Mouse (Mus musculus) myocyte (in vitro differentiated cells): ENCODE results near the gene Cfap61. TPM values are rescaled to one million over a fixed set of nuclear protein-coding genes. Genes with fewer than 3 reads are reported as not detected.
A peak's percentile ranks its signal among the peaks of the same experiment; 100 is the strongest.

Source experiments
- H3K27me3 ChIP-seq: one replicate; pipeline ENCODE4 v1.6.1; 2011; ENCODE audit not compliant: control insufficient read depth, insufficient read depth, insufficient read length
- H3K36me3 ChIP-seq: one replicate; pipeline ENCODE4 v1.6.1; 2011; ENCODE audit not compliant: control insufficient read depth, insufficient read depth
- H3K4me2 ChIP-seq: one replicate; pipeline ENCODE4 v1.6.1; 2011; ENCODE audit warnings: low read depth, control low read depth
- H3K4me3 ChIP-seq: one replicate; pipeline ENCODE4 v1.5.1; 2011; ENCODE audit warnings: mild to moderate bottlenecking, control low read depth, moderate library complexity
- H3K79me2 ChIP-seq: one replicate; pipeline ENCODE4 v1.6.1; 2011; ENCODE audit not compliant: control insufficient read depth, insufficient read depth
- H3ac ChIP-seq: one replicate; pipeline ENCODE4 v1.6.1; 2011; ENCODE audit not compliant: control insufficient read depth, insufficient read length
- CEBPB ChIP-seq: IDR thresholded peaks from 2 replicates; pipeline ENCODE4 v1.6.1; 2011; ENCODE audit warnings: mild to moderate bottlenecking, moderate library complexity; ENCODE audit not compliant: poor library complexity, insufficient read depth, severe bottlenecking
- E2F4 ChIP-seq: IDR thresholded peaks from one replicate; pipeline ENCODE4 v1.6.1; 2011; ENCODE audit warnings: mild to moderate bottlenecking, control low read depth, moderate library complexity; ENCODE audit not compliant: insufficient read depth
- MAX ChIP-seq: IDR thresholded peaks from one replicate; pipeline ENCODE4 v1.6.1; 2011; ENCODE audit warnings: low read depth, mild to moderate bottlenecking, control low read depth
- MYOD1 ChIP-seq, 3 experiments: IDR thresholded peaks; one replicate each; pipeline ENCODE4 v1.6.1; 2011; ENCODE audit warnings: control low read depth in 2 of 3, low read depth in 2 of 3, mild to moderate bottlenecking in 2 of 3, moderate library complexity in 1 of 3; ENCODE audit not compliant: insufficient read length in 2 of 3, control insufficient read depth in 1 of 3
- MYOG ChIP-seq, 3 experiments: IDR thresholded peaks; one replicate each; pipeline ENCODE4 v1.6.1; 2011; ENCODE audit warnings: control low read depth in 2 of 3, low read depth in 2 of 3, mild to moderate bottlenecking in 2 of 3; ENCODE audit not compliant: insufficient read length in 2 of 3, control insufficient read depth in 1 of 3, insufficient read depth in 1 of 3
- POLR2A ChIP-seq: IDR thresholded peaks from one replicate; pipeline ENCODE4 v1.6.1; 2011; ENCODE audit warnings: low read depth, mild to moderate bottlenecking, control low read depth, moderate library complexity; ENCODE audit not compliant: insufficient read length
- POLR2AphosphoS2 ChIP-seq: IDR thresholded peaks from one replicate; pipeline ENCODE4 v1.6.1; 2011; ENCODE audit warnings: low read depth, control low read depth; ENCODE audit not compliant: insufficient read length
- REST ChIP-seq: IDR thresholded peaks from one replicate; pipeline ENCODE4 v1.6.1; 2011; ENCODE audit warnings: mild to moderate bottlenecking, control low read depth, moderate library complexity; ENCODE audit not compliant: insufficient read depth, insufficient read length
- SRF ChIP-seq: IDR thresholded peaks from one replicate; pipeline ENCODE4 v1.6.1; 2011; ENCODE audit warnings: low read depth; ENCODE audit not compliant: control insufficient read depth, insufficient read length
- TCF12 ChIP-seq: IDR thresholded peaks from one replicate; pipeline ENCODE4 v1.6.1; 2011; ENCODE audit warnings: mild to moderate bottlenecking, control low read depth; ENCODE audit not compliant: poor library complexity, insufficient read depth, severe bottlenecking
- TCF3 ChIP-seq: IDR thresholded peaks from one replicate; pipeline ENCODE4 v1.6.1; 2011; ENCODE audit warnings: low read depth, control low read depth; ENCODE audit not compliant: insufficient read length
- USF1 ChIP-seq: IDR thresholded peaks from one replicate; pipeline ENCODE4 v1.6.1; 2011; ENCODE audit warnings: low read depth, mild to moderate bottlenecking, control low read depth, moderate library complexity
- polyA plus RNA-seq: library from polyadenylated mRNA; unstranded; fragments of >200 nt; fragmentation: generic; extraction: Trizol; gene quantifications from one replicate; pipeline ENCODE4 v1.2.1, GENCODE M21; 2012; ENCODE audit warnings: missing spikeins

Gene Cfap61
- polyA plus RNA-seq, 1 experiment: 0.06 TPM

DNA sequence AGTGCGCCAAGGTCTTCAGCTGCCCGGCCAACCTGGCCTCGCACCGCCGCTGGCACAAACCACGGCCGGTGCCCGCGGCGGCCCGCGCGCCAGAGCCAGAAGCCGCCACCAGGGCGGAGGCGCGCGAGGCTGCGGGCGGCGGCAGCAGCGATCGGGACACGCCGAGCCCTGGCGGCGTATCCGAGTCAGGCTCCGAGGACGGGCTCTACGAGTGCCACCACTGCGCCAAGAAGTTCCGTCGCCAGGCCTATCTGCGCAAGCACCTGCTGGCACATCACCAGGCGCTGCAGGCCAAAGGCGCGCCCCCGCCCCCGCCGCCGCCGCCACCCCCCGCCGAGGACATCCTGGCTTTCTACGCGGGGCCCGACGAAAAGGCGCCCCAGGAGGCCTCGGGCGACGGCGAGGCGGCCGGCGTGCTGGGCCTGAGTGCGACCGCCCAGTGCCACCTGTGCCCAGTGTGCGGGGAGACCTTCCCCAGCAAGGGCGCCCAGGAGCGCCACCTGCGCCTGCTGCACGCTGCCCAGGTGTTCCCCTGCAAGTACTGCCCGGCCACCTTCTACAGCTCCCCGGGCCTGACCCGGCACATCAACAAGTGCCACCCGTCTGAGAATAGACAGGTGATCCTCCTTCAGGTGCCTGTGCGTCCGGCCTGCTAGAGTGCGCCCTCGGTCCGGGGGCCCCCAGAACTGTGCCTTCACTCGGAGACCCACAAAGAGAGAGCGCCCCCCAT is 288.8 kb downstream of the Cfap61 start:
- H3K4me3 ChIP-seq: no peak overlapping the region
- no peaks in the 10 kb centered on the region for H3K36me3 ChIP-seq
- no peaks in the 10 kb centered on the region for H3K79me2 ChIP-seq
- H3K27me3 ChIP-seq: peaks cover 48% of the 10 kb centered on the region
- no peak overlapping the region for H3K4me2 ChIP-seq
- TF ChIP-seq MYOD1 (IDR thresholded peaks at IDR 0.05; ENCODE audit: control insufficient read depth in 1 of 3, insufficient read length in 2 of 3, low read depth in 2 of 3): no peak
- TF ChIP-seq POLR2AphosphoS2: no peak
- no peak for TF ChIP-seq CEBPB
- TF ChIP-seq REST: no peak
- no peak overlapping the region for H3ac ChIP-seq

- no peak overlapping the region for H3K4me2 ChIP-seq
- H3K27me3 ChIP-seq: peaks cover 41% of the 10 kb centered on the region
- no peaks in the 10 kb centered on the region for H3K79me2 ChIP-seq
- H3K36me3 ChIP-seq: no peaks in the 10 kb centered on the region
- H3K4me3 ChIP-seq: no peak overlapping the region
- TF ChIP-seq SRF (no peak), MYOD1 (IDR thresholded peaks at IDR 0.05; ENCODE audit: control insufficient read depth in 1 of 3, insufficient read length in 2 of 3, low read depth in 2 of 3) (no peak), POLR2A (no peak), TCF3 (no peak), POLR2AphosphoS2 (no peak), REST (no peak), MAX (no peak)
- no peak overlapping the region for H3ac ChIP-seq
Observed at GRCm38 (mm10) chr2:146224141-146224540, 289.6 kb downstream of the Cfap61 start.

- Histone ChIP-seq H3K79me2 (no peaks in the 10 kb centered on the region), H3K36me3 (no peaks in the 10 kb centered on the region), H3K4me2 (no peak overlapping the region), H3K27me3 (peaks cover 33% of the 10 kb centered on the region), H3K4me3 (no peak overlapping the region), H3ac (no peak overlapping the region)
- TF ChIP-seq MAX: no peak
- TF ChIP-seq E2F4: no peak
- TF ChIP-seq TCF12: no peak
Observed at GRCm38 (mm10) chr2:146225818-146226217, 291.2 kb downstream of the Cfap61 start.

DNA sequence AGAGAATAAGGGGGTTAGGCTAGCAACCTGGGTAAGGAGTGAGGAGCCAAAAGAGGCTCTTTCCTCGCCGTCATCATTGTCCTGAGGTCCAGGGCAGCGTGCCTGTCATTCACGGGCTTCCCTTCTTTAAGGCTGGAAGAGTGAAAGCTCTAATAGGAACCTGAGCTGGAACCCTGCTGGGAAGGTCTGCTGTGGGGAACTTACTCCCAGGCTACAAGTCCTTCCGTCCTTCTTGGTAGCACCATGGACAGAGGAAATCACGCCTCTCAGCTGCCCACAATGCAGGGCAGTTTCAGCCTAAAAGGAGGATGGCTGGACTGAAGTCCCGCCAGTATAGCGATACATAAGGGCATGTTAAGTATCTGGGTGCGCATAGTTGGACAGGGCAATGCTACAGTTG is 291.9 kb downstream of the Cfap61 start:
- no peak overlapping the region for H3K4me2 ChIP-seq
- H3K79me2 ChIP-seq: no peaks in the 10 kb centered on the region
- H3K4me3 ChIP-seq: no peak overlapping the region
- peaks cover 26% of the 10 kb centered on the region for H3K27me3 ChIP-seq
- no peak overlapping the region for H3ac ChIP-seq
- TF ChIP-seq CEBPB (no peak), REST (peak; percentile 81)
- no peaks in the 10 kb centered on the region for H3K36me3 ChIP-seq

GRCm38 (mm10) chr2:146227646-146228045 is 293.1 kb downstream of the Cfap61 start:
- no peaks in the 10 kb centered on the region for H3K79me2 ChIP-seq
- peaks cover 14% of the 10 kb centered on the region for H3K27me3 ChIP-seq
- H3ac ChIP-seq: no peak overlapping the region
- H3K36me3 ChIP-seq: no peaks in the 10 kb centered on the region
- TF ChIP-seq E2F4 (no peak), REST (no peak), USF1 (no peak)
- no peak overlapping the region for H3K4me3 ChIP-seq
- no peak overlapping the region for H3K4me2 ChIP-seq

- H3K27me3 ChIP-seq: peaks cover 7% of the 10 kb centered on the region
- TF ChIP-seq REST: no peak
- TF ChIP-seq TCF3: no peak
- TF ChIP-seq MYOG (IDR thresholded peaks at IDR 0.05; ENCODE audit: control insufficient read depth in 1 of 3, insufficient read depth in 1 of 3, insufficient read length in 2 of 3, low read depth in 2 of 3): no peak
- TF ChIP-seq MAX: no peak
- TF ChIP-seq POLR2AphosphoS2: no peak
- TF ChIP-seq E2F4: no peak
- TF ChIP-seq POLR2A: no peak
- no peak for TF ChIP-seq SRF
- TF ChIP-seq CEBPB: no peak
- no peak for TF ChIP-seq MYOD1 (IDR thresholded peaks at IDR 0.05; ENCODE audit: control insufficient read depth in 1 of 3, insufficient read length in 2 of 3, low read depth in 2 of 3)
- no peak for TF ChIP-seq TCF12
- no peak for TF ChIP-seq USF1
Observed at GRCm38 (mm10) chr2:146228435-146228834, 293.9 kb downstream of the Cfap61 start.

More at GRCm38 (mm10) chr2:146228435-146228834, 293.9 kb downstream of the Cfap61 start:
- Histone ChIP-seq H3K36me3 (no peaks in the 10 kb centered on the region), H3K4me2 (no peak overlapping the region), H3K4me3 (no peak overlapping the region), H3ac (no peak overlapping the region), H3K79me2 (no peaks in the 10 kb centered on the region)
